Mouse (Mus musculus): Measurements from ENCODE around the gene Jsrp1.

Gene Jsrp1

DNA sequence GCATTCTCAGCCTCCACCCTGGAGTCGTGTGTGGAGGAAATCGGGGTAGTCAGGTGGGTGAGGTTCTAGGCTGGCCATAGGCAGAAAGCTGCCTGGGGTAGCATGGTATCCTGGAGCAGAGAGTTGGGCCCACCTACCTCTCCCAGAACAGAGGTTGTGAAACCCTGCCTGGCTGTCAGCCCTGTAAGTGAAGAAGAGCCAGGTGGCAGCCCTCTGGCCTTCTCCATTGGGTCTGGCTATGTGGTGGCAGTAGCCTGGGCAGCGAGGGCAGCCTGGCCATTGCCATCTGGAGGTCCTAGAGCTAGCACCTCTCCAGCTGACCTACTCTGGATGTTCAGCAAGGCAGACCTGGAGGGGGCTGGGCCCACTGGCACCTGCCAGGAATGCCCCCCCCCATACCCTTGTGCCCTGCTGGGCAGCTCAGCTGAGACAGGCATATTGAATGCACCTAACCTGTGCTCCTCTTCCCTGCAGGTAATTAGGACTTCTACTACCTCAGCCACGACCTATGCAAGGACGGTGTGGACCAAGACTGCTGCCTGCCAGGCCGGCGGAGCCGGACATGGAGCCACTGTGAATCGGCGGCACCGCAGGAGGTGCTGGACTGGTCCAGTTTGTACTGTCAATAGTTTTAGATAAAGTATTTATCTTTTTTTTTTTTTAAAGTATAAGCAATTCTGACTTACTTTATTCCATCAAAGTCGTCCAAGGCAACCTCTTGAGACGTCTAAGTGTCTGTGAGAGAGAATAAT, 20.1 kb downstream of the Jsrp1 start:
- no peak for DNase-seq (ENCODE audit: extremely low spot score, low read depth, low spot score)

DNA sequence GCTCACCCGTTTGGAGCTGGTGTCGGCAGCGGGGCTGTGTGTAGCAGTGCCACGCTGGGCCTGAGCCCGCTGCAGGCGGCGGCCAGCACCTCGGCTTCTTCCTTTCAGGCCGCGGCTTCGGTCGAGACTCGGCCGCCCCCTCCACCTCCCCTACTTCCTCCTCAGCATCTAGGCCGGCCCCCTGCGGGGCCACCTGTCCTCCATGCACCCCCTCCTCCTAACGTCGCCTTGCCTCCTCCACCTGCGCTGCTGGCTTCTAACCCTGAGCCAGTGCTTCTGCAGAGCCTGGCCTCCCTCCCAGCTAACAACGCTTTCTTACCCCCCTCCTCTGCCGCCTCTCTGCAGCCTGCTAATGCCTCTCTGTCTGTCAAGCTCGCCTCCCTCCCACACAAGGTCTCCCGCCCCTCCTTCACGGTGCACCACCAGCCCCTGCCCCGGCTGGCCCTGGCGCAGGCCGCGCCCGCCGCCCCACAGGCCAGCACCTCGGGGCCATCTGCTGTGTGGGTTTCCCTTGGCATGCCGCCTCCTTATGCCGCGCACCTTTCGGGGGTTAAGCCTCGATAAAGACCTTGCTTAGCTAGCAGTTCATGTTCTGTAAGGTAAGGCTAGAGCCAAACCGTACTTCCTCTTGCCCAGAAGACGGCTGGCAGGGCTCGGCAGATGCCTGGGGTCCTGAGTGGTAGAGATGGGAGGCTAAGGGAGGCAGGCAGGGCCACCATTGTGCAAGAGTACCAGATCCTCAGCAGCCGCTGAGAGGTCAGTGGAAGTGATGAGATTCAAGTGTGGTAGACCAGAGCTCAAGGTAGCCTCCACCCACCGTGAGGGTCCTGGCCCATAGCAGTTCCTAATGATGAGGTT, 20.9 kb downstream of the Jsrp1 start:
- no peak for DNase-seq (ENCODE audit: extremely low spot score, low read depth, low spot score)

DNA sequence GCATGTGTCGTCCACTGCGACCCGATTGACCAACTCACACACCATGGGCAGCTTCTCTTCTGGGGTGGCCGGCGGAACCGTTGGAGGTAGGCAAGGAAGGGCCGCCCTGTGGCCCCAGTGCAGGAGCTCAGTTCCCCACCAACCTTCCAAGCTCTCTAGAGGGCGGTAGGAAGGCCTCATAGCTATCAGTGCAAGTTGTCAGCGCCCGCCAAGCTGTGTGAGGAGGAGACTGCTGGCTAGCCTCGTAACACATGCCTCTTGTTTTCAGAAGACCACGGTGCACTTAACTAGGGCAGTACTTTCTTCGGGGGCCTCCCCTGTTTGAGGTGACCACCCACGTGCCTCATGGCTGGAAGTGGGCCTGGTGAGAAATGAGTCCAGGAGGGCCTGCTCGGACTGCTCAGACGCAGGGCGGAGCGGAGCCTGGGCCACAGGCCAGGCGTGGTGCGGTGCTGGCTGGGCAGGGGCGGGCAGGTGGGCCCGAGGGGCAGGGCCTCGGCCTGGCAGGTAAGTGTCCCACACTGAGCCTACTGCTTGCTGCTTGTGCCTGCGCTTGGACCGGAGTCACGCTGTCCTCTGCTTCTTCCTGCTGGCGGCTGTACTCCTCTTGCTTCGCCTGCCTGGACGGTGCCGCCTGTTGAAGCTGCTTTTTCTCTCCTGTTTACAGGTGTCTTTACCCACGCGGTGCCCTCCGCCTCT, 21.7 kb downstream of the Jsrp1 start:
- DNase-seq (ENCODE audit: extremely low spot score, low read depth, low spot score) = no peak

DNA sequence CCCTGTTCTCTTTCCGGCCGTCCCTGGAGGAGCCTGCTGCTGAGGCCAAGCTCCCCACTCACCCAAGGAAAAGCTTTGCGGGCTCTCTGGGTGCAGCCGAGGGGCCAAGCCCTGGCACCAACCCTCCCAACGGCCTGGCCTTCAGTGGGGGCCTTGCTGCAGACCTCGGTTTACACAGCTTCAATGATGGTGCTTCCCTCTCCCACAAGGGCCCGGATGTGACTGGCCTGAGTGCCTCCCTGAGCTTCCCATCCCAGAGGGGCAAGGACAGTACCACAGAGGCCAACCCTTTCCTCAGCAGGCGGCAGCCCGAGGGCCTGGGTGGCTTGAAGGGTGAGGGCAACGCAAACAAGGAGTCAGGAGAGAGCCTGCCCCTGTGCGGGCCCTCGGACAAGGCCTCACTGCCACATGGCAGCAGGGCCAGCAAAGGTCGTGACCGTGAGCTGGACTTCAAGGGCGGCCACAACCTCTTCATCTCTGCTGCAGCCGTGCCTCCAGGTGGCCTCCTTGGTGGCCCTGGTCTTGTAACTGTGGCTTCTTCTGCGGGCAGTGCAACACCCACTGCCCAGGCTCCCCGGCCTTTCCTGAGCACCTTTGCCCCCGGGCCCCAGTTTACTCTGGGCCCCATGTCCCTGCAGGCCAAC, 22.4 kb downstream of the Jsrp1 start:
- DNase-seq (ENCODE audit: extremely low spot score, low read depth, low spot score) = no peak

DNA sequence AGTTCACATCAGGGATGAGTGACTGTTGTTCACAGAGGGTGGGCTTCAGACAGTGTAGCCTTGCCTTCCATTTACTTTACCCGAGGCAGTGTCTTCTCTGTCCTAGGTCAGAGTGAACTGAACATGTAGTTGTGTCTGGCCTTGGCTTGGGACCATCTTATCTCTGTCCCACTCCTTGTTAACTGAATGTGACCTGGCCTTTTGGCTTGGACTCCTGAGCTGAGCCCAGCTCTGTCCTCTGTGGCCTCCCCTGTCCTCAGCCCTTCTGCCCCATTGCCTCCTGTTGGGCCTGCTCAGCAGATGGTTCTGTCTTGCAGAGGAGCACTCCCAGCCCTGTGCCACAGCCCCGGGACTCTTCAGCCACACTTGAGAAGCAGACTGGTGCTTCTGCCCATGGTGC, 25.8 kb downstream of the Jsrp1 start:
- DNase-seq (ENCODE audit: extremely low spot score, low read depth, low spot score) = no peak

DNA sequence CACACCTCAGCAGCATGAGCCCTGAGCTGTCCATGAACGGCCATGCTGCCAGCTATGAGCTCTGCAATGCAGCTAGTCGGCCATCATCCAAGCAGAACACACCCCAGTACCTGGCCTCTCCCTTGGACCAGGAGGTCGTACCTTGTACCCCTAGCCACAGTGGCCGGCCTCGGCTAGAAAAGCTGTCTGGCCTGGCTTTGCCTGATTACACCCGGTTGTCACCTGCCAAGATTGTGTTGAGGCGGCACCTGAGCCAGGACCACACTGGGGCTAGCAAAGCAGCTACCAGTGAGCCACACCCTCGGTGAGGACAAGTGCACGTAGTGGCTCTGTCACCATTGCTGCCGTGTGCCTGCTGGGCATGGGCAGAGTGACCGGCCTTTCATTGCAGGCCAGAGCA, 27.3 kb downstream of the Jsrp1 start:
- no peak for DNase-seq (ENCODE audit: extremely low spot score, low read depth, low spot score)

DNA sequence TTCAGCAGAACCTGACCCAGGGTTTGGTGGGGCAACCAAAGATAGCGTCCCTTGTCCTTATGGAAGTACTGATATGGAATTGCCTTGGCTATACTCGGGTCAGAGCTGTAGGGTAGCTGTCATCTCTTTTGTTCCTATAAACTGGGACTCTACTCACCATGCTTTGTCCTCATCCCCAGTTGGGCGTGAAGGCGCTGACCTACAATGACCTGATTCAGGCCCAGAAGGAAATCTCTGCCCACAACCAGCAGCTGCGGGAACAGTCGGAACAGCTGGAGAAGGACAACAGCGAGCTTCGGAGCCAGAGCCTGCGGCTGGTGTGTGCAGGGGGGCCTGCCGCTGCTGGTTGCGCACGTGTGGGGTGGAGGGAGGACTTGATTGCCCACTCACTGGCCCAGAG, 28.4 kb downstream of the Jsrp1 start:
- DNase-seq (ENCODE audit: extremely low spot score, low read depth, low spot score) = no peak

DNA sequence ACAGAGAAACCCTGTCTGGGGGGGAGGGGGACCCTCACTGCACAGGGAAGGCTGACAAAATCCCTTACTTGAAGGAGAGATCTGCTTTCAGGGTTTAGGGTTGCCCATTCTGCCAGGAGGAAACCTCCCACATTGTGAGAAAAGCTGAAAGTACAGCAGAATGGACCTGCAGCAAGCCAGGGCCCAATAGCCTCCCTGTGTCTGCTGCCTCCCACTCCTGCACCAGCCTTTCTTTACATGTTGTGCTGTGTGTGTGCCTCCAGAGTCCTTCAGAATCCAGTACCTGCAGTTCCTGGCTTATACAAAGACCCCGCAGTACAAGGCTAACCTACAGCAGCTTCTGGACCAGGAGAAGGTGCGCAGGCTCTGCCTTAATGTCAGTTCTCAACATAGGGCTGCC, 29.0 kb downstream of the Jsrp1 start:
- DNase-seq (ENCODE audit: extremely low spot score, low read depth, low spot score) = no peak

DNA sequence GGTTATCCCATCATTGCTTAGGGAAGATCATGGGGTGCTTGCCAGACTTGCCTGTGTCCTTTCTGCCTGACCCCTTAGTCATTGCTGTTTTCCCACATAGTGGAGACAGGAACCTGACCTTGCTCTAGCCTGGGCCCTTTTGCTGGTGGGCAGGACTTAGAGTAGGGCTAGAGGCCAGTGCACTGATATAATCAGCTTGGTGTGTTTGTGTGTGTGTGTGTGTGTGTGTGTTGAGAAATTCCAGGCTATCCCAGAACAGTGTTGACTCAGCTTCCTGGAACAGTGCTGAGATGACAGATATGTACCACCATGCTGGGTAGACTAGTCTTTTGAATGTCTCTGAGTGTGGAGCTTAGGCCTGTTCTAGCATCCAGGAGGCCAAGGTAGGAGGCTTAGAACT, 33.7 kb downstream of the Jsrp1 start:
- DNase-seq (ENCODE audit: extremely low spot score, low read depth, low spot score) = no peak

DNA sequence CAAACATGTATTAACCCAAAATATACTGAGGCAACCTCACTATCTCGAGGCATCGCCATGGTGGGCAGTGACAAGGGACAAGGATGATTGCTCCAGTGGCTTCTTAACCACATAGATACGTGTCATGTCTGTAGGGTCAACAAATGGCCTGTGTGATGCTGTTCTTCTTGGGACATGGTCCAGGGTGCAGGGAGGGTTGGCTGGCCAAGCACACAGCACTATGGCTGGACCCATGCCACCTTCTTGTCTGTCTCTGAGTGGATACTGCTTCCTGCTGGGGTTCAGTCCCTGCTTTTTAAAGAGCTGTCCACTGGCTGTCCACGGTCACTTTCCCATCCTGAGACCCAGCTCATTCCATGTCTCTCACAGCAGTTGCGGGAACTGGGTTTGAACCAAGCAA, 36.2 kb downstream of the Jsrp1 start:
- DNase-seq (ENCODE audit: extremely low spot score, low read depth, low spot score) = no peak

DNA sequence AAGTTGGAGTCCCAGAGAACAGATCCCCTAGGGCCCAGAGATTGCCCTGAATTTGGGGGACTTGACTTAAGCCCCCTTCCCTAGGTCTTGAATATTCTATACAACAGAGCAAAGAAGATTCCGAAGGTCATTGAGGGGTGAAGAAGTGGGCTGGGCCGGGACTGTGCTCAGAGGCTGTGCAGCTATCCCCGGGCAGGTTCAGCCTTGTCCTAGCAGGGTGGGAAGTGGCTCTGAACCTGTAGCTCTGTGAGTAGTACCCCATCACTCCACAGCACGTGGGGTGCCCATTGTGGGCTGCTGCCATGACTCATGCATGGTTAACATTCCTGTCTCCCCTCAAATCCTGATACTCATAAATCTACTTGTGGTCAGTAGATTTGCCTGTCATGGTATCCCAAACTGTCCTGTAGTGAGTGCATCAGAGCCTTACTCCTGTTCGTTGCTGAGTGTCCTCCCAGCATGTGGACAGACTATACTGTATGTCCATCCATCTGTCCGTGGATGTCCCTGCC, 36.9 kb downstream of the Jsrp1 start:
- DNase-seq (ENCODE audit: extremely low spot score, low read depth, low spot score) = no peak

DNA sequence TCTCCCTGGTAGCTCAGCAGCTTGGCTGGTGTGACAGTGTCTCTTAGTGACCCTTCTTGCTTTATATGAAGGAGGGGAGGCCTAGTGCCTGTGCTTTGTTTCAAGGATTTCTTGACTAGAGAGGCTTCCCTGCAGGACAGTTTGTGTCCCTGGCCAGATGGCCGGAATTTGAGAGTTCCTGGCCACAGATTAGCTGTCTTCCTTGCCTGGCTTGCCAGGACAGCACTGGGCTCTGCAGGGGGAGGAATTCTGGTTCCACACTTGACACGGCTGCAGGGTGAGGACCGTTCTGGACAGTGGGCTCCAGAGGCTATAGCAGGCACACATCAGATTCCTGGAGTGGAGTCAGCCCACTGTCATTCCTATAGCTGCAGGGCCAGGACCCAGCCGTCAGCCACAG, 37.6 kb downstream of the Jsrp1 start:
- no peak for DNase-seq (ENCODE audit: extremely low spot score, low read depth, low spot score)

DNA sequence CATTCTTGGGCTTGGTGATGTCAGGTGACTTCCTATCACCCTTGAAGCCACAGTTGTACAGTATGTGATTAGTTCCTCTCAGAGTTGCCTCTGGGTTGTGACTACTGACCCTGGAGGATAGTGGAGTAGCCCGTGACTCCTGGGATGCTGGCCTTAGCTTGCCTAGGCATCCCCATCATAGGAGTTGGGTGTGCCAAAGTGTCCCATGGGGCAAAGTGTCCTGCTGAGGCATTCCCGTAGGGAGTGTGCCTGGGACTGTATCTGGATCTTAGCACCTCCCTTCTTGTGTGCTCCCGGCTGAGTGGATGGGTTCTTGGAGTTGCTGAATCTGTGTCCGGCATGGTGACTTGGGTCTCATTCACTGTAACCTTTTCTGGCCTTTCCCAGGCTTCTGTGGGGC, 38.3 kb downstream of the Jsrp1 start:
- DNase-seq (ENCODE audit: extremely low spot score, low read depth, low spot score) = no peak

DNA sequence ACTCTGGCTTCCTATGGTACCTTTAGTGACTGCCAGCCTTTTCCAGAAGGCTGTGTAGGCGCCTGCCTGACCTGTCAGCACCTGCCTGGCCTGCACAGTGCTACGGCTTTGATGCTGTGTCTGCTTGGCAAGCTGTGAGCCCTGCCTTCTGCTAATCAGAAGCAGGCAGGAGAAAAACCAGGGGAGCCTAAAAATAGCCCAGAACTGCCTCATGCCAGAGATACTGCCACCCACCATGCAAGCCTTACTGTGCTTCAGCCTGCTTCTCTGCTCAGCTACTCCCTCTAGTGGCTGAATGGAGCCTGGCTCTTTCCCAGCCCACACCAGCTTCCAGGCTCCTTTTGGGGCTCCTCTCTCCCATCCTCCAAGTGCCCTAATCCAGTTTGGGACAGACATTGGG, 38.7 kb downstream of the Jsrp1 start:
- peak; percentile 64 for DNase-seq (ENCODE audit: extremely low spot score, low read depth, low spot score)

DNA sequence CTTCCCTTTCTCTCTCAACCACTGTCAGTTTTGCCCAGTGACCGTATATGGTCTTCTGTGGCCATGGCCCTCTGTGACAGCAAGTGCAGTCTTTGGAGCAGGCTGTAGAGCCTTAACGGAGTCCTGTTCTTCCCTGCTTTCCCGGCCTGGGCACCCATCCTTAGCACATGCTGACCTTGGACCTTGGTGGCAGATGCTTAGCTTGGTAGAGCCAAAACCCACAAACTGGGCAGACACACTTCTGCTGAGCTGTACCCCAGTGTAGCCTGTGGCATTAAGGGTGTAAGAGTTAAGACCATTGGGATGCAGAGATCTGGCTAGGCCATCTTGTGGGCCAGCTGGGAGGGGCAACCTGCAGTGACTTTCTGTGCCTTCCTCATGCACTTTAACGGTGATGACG, 39.5 kb downstream of the Jsrp1 start:
- no peak for DNase-seq (ENCODE audit: extremely low spot score, low read depth, low spot score)

DNA sequence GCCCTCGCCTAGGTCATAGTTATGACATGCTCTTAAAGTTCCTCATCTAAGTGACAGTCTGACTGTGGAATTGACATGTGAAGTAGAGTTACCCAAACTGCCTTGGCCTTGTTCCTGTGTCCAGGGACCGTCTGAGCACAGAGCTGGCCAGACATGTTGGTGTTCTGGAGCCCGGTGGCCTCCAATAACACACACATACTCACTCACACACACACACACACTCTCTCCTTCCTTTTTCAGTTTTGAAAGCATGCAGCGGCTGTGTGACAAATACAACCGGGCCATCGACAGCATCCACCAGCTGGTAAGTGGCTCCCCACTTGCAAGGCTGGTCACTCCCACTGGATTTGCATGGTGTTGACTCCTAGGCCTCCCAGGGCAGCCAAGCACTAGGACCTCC, 44.9 kb downstream of the Jsrp1 start:
- no peak for DNase-seq (ENCODE audit: extremely low spot score, low read depth, low spot score)

DNA sequence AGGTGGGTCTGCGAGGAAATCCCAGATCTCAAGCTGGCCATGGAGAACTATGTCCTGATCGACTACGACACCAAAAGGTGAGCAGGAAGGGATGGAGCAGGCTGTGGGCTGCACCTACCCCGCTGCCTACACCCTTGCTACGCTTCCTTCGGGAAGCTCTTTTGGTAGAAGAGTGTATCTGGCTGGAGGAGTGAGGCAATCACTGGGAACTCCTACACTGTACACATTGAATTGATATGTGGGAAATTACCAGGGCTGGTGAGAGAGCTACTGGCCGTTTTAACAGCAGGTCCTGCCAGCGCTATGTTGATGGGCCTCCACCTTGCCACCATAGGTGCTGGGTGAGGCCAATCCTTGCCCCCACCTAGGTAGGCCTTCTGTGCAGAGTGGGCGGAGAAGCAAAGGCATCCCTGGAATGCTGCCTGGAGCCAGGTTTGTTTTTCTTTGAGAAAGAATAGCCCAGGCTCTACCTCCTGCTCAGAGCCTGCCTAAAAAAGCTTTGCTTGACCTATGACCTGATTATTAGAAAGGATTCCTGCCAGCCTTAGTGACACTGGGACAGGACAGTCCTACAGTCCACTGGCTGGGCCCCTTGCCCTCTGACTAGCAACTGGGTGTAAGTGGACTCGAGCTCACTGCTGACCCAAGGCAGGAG, 47.0 kb downstream of the Jsrp1 start:
- DNase-seq (ENCODE audit: extremely low spot score, low read depth, low spot score) = no peak

DNA sequence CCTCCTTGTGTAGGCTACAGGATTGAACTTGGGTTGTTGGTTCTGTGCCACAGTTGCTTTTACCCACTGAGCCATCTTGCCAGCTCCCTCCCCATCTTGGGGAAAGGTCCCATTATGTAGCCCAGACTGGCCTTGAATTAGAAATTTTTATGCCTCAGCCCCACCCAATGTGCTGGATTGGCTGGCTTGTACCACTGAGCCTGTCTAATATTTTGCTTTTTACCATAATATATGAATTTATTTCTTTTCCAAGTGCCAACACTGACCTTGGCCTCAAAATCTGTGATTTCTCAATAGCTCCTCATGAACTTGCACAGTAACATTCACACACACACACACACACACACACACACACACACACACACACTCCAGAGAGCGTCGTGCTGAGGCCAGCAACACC, 47.6 kb downstream of the Jsrp1 start:
- DNase-seq (ENCODE audit: extremely low spot score, low read depth, low spot score) = no peak

DNA sequence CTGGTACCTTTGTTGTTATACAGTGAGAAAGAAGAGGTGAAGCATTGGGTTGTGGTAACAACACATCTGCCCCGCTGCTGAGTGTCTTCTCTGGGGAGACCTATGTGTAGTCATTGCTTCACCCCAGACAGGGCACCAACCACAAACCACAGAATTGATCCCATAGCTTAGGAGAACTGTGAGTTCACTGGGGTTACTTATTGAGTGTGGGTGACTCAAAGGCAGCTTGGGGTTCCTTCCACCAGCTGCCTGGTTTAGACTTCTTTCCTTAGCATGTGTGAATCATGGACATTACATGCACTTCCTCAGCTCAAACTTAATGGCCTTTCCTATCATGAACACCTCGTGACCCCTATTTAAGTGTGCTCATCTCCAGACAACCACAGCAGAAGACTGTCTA, 49.8 kb downstream of the Jsrp1 start:
- DNase-seq (ENCODE audit: extremely low spot score, low read depth, low spot score) = no peak

DNA sequence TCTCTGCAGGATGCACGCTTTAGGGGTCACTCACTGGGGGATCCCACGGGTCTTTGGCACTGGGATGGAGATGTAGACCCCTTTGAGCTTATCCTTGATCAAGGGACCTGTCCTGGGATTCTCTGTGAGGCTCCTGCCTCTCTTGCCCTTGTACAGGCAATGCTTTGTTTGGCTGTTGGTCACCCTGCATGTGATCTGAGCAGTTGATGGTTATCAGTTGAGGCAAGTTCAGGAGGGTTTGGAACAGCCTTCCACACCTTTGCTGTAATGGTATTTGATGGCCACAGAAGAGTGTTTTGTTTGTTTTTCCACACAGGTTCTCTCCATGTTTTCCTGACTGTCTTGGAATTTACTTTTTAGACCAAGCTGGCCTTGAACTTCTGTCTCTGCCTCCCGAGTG, 51.5 kb downstream of the Jsrp1 start:
- DNase-seq (ENCODE audit: extremely low spot score, low read depth, low spot score) = no peak

Data from hindlimb bud, embryonic 11.5 days (tissue).